Mouse (Mus musculus) stomach, embryonic 15.5 days (tissue): ENCODE measurements at regions not wholly inside any gene's neighbourhood (a gene's known extent, or its start where the extent isn't known, plus 50 kb on each side); places are given as distances from the start of the nearest gene placed in this dataset.

Experiments used
- ATAC-seq: fragments of 200-750 bp; cut with Nextera tagmentation; 2 replicates; pipeline ENCODE4 v1.8.0; 2017; ENCODE audit warnings: low read depth, moderate number of reproducible peaks, moderate TSS enrichment; ENCODE audit not compliant: insufficient read depth, low FRiP score
- H3K27ac ChIP-seq: fragments of 300-500 bp; sonication (generic); 2 replicates; pipeline ENCODE4 v1.5.1; 2015; ENCODE audit warnings: mild to moderate bottlenecking, inconsistent platforms
- H3K27me3 ChIP-seq: fragments of 300-500 bp; sonication (generic); replicated peaks from 2 replicates; pipeline ENCODE4 v1.6.1; 2015; ENCODE audit warnings: inconsistent platforms
- H3K36me3 ChIP-seq: fragments of 300-500 bp; sonication (generic); 2 replicates; pipeline ENCODE4 v1.6.1; 2015; ENCODE audit warnings: inconsistent platforms
- H3K4me1 ChIP-seq: fragments of 300-500 bp; sonication (generic); 2 replicates; pipeline ENCODE4 v1.6.1; 2015; ENCODE audit warnings: inconsistent platforms
- H3K4me2 ChIP-seq: fragments of 300-500 bp; sonication (generic); 2 replicates; pipeline ENCODE4 v1.6.1; 2015; ENCODE audit warnings: mild to moderate bottlenecking, inconsistent platforms
- H3K4me3 ChIP-seq: fragments of 300-500 bp; sonication (generic); replicated peaks from 2 replicates; pipeline ENCODE4 v1.5.1; 2015; ENCODE audit warnings: inconsistent platforms
- H3K9ac ChIP-seq: fragments of 300-500 bp; sonication (generic); 2 replicates; pipeline ENCODE4 v1.6.1; 2015; ENCODE audit warnings: inconsistent platforms
- H3K9me3 ChIP-seq: fragments of 300-500 bp; sonication (generic); 2 replicates; pipeline ENCODE4 v1.6.1; 2016; ENCODE audit warnings: inconsistent platforms
- WGBS: fragments of 180-500 bp; shearing (Covaris S2); methylation state at CpG from one replicate; pipeline ENCODE4 v1.1.7; 2015; 5-methylcytosine and 5-hydroxymethylcytosine counted together

DNA sequence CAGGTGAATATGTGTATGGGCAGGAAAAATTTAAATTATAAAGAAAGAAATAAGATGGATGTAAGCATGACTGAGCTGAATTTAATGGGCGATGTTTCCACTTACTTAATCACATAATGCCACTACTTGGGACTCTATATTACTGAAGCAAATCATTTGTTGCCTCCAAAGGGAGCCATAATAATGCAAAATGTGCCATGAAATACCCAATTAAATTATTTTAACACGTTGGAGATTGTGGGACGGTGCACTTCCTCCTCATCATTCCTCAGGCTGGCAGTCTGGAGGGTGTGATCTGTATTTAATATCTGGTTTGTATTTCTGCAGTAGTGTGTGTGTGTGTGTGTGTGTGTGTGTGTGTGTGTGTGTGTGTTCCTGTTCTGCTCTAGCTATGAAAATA lies 188.2 kb downstream of the Ppp4r2 start:
- Histone ChIP-seq H3K36me3 (no peaks in the 10 kb centered on the region), H3K4me3 (no peak overlapping the region), H3K4me1 (no peaks in the 10 kb centered on the region), H3K9ac (no peak overlapping the region), H3K9me3 (no peaks in the 10 kb centered on the region), H3K4me2 (no peak overlapping the region), H3K27ac (no peak overlapping the region), H3K27me3 (no peaks in the 10 kb centered on the region)
- ATAC-seq: no peak
- whole genome bisulfite sequencing: 68% methylated on average over 3 of the region's 3 CpGs

DNA sequence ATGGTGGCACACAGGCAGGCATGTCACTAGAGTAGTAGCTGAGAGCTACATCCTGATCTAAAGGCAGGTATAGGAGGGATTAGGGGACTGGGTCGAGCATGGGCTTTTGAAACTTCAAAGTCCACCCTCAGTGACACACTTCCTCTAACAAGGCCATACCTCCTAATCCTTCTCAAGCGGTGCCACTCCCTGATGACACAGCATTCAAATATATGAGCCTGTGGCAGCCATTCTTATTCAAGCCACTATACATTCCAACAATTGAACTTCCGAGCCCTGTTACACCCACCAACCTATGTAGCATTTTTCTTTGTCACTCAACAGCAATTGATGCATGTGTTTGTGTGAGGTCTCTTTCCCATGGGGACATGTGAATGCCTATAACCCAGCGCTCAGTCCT lies 192.4 kb downstream of the Ppp4r2 start:
- WGBS: 86% methylated on average over 4 of the region's 4 CpGs
- no peak for ATAC-seq

DNA sequence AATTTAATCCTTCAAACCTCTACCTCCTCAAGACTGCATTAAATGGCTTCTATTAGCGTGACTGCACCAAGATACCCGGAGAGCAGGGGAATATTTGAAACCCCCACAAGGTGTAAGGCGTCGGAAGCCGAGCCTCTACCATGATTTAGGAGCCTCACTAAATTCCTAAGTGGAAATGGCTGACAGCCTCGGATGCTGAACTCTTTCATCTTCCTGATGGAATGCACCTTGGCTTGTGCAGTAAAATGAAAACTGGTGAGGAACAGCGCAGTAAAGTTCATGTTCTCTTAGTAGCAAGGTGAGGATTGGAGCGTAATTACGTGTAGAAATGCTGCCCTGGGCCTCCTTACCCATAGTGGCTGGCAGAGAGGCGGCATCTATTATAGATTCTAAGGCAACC lies 194.0 kb downstream of the Ppp4r2 start:
- Histone ChIP-seq H3K36me3 (no peaks in the 10 kb centered on the region), H3K27me3 (no peaks in the 10 kb centered on the region), H3K4me3 (no peak overlapping the region), H3K9ac (no peak overlapping the region), H3K4me1 (no peaks in the 10 kb centered on the region), H3K9me3 (no peaks in the 10 kb centered on the region), H3K4me2 (no peak overlapping the region), H3K27ac (no peak overlapping the region)
- ATAC-seq: no peak
- WGBS: 62% methylated on average over 10 of the region's 10 CpGs

More for the DNA sequence above, 192.4 kb downstream of the Ppp4r2 start:
- H3K9me3 ChIP-seq: no peaks in the 10 kb centered on the region
- no peaks in the 10 kb centered on the region for H3K36me3 ChIP-seq
- no peak overlapping the region for H3K9ac ChIP-seq
- no peaks in the 10 kb centered on the region for H3K4me1 ChIP-seq
- no peak overlapping the region for H3K27ac ChIP-seq
- H3K27me3 ChIP-seq: no peaks in the 10 kb centered on the region
- H3K4me3 ChIP-seq: no peak overlapping the region
- no peak overlapping the region for H3K4me2 ChIP-seq

DNA sequence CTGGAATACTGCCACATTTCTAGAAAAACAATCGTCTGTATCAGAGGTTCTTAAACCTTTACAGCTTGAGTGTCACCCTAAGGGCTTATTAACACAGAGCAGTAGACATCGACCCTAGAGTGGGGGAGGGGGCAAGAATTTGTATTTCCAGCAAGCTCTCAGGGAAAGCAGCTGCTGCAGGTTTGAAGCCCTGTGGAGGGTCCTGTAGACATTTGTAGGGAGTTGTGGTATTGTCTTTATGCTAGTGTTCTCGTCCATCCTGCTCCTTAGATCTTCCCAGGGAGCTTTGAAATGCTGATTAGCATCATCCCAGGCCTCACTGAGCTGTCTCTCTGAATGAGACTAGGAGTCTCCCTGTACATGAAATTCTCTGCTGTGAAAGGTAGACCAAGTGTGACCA lies 196.0 kb downstream of the Ppp4r2 start:
- Histone ChIP-seq H3K27me3 (no peaks in the 10 kb centered on the region), H3K4me2 (no peak overlapping the region), H3K36me3 (no peaks in the 10 kb centered on the region), H3K4me3 (no peak overlapping the region), H3K27ac (no peak overlapping the region), H3K9ac (no peak overlapping the region), H3K4me1 (no peaks in the 10 kb centered on the region), H3K9me3 (no peaks in the 10 kb centered on the region)
- 41% methylated on average over 3 of the region's 3 CpGs for WGBS
- ATAC-seq: no peak

DNA sequence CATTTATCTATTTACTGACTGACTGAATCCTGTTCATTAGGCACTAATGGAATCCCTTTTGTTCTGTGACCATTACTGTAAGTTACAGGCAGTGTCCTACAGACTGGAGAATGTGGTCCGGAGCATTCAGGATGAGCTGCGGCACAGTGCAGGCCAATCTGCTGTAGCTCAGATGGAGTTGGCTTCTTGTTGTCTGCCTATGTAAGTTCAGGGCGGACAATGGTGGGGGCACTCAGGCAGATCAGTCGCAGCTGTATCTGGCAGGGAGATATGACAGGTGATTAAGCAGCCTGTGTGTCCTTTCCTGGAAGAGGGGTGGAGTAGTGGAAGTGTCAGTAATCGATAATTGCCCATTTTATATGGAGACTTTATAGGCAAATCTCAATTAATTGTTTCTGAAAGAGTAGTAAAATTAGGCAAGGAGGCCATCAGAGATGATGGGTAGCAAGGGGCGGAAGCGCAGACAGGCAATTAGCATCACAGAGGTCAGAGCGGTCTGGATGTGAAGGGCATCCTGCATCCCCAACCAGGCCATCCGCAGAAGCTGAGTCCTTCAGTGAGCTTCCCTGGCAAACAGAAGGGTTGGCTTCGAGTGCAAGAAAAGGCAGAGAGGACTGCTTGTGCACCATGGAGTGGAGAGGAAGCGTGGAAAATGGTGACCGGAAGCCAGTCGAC lies 197.2 kb downstream of the Ppp4r2 start:
- Histone ChIP-seq H3K4me2 (no peak overlapping the region), H3K36me3 (no peaks in the 10 kb centered on the region), H3K4me1 (no peaks in the 10 kb centered on the region), H3K27ac (no peak overlapping the region), H3K27me3 (no peaks in the 10 kb centered on the region), H3K9me3 (no peaks in the 10 kb centered on the region), H3K9ac (no peak overlapping the region), H3K4me3 (no peak overlapping the region)
- ATAC-seq: no peak
- 85% methylated on average over 13 of the region's 13 CpGs for WGBS

DNA sequence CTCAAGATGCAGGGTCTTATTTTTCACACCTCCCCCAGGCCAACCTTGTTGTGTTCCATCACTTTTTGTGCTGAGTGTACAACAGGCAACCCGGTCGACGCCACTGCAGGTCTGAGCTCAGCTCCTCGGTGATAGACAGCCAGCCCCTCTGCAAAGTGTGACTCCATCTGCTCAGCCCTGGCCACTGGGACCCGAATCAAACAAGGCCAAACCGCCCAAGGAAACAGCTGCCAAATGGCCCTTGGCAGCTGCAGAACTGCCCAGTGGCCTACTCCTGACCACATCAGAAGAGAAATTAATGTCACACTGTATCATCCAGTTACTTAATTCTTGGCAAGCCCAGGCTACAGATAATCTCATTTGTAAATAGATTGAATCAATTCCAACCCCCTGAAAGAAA lies 213.3 kb downstream of the Ppp4r2 start:
- Histone ChIP-seq H3K27ac (no peak overlapping the region), H3K4me1 (no peaks in the 10 kb centered on the region), H3K9me3 (no peaks in the 10 kb centered on the region), H3K4me3 (no peak overlapping the region), H3K36me3 (no peaks in the 10 kb centered on the region), H3K27me3 (no peaks in the 10 kb centered on the region), H3K4me2 (no peak overlapping the region), H3K9ac (no peak overlapping the region)
- WGBS: 47% methylated on average over 6 of the region's 6 CpGs
- peak; percentile 35; the same call in 1 of the 2 replicates for ATAC-seq

DNA sequence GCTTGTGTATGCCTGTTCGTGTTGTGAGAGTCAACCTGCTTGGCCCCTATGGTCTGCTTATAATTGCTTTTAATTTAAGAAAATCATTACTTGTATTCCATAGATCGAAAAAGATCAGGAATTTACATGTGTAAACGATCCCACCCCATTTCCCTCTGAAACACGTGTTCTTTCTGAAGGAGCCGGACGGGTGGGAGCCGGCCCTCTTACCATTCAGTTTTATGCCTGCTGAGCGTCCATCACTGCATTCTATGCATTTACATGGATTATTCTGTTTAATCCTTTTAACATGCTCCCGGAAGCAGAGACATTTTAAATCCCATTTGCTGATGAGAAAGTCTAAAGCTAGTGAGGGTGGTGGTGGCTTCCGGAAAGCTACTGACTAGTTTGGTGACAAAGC lies 213.8 kb downstream of the Ppp4r2 start:
- no peak for ATAC-seq
- no peaks in the 10 kb centered on the region for H3K36me3 ChIP-seq
- H3K9me3 ChIP-seq: no peaks in the 10 kb centered on the region
- no peak overlapping the region for H3K27ac ChIP-seq
- 66% methylated on average over 10 of the region's 10 CpGs for WGBS
- no peak overlapping the region for H3K4me3 ChIP-seq
- H3K4me1 ChIP-seq: no peaks in the 10 kb centered on the region
- no peak overlapping the region for H3K4me2 ChIP-seq
- no peak overlapping the region for H3K9ac ChIP-seq
- no peaks in the 10 kb centered on the region for H3K27me3 ChIP-seq

DNA sequence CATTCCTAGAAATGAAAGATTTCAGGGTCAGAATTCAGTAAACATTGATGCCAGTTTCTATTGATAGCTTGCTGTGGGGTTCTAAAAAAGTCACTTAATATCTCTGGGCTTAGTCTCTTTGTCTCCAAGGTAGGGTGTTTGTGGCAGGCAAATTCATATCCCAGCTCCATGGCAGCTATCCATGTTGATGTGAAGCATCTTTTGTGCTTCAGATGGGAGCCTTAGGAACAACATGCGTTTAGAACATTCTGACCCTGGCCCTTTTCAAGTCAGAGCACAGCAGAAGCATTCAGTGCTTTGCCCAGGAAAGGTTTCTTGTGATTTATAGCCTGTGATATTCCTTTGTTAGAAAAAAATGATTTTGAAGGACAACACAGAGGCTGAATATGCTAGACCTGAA lies 215.0 kb downstream of the Ppp4r2 start:
- ATAC-seq: no peak
- H3K36me3 ChIP-seq: no peaks in the 10 kb centered on the region
- no peak overlapping the region for H3K4me3 ChIP-seq
- WGBS: 82% methylated on average over 1 of the region's 1 CpGs
- H3K27ac ChIP-seq: no peak overlapping the region
- no peaks in the 10 kb centered on the region for H3K4me1 ChIP-seq
- no peak overlapping the region for H3K4me2 ChIP-seq
- no peaks in the 10 kb centered on the region for H3K27me3 ChIP-seq
- H3K9me3 ChIP-seq: no peaks in the 10 kb centered on the region
- no peak overlapping the region for H3K9ac ChIP-seq

DNA sequence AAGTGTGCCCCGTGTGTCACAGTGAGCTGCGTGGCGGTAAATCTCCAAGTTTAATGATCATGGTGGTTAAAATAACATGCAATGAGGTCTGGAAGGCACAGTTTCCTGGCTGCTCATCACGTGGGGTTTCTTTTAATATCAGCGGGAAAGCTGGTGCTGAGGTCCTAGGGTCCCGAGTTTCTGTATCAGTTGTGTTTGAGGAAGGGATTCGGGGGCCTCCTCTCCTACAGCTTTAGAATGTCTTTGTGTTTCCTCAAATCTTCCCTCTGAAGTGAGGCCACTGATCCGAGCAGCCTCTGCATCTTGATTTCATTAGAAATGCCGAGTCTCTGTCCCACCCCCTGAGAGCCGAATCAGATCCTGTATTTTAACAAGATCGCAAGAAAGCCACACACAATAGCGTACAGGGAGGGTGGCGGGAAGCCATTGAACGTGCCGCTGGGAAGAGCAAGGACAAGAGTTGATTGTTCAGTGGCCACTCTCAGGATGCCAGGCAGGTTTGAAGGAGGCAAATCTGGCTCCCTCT lies 215.5 kb downstream of the Ppp4r2 start:
- no peak overlapping the region for H3K4me2 ChIP-seq
- no peaks in the 10 kb centered on the region for H3K36me3 ChIP-seq
- 79% methylated on average over 15 of the region's 15 CpGs for WGBS
- H3K27me3 ChIP-seq: no peaks in the 10 kb centered on the region
- H3K27ac ChIP-seq: no peak overlapping the region
- no peak for ATAC-seq
- H3K9me3 ChIP-seq: no peaks in the 10 kb centered on the region
- H3K9ac ChIP-seq: no peak overlapping the region
- H3K4me3 ChIP-seq: no peak overlapping the region
- H3K4me1 ChIP-seq: no peaks in the 10 kb centered on the region

DNA sequence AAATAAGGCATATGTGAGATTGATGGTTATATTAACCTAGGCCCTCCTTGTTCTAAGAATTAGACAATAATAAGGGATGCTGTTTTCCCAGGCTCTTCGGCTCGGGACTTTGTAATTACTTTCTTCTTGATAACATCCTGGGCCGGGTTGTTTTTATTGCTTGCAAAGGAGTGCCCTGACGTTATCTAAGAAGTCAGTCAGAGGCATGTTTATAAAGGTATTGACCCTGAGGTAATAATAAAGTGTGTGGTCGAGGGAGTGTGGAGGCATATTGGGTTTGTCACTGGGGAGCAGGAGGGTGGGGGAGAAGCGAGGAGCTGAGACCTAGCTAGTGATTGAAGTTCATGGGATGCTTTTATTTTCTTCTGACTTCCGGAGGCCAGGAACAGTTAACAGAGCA lies 221.5 kb downstream of the Ppp4r2 start:
- H3K9me3 ChIP-seq: no peaks in the 10 kb centered on the region
- H3K9ac ChIP-seq: no peak overlapping the region
- H3K27me3 ChIP-seq: no peaks in the 10 kb centered on the region
- no peak overlapping the region for H3K4me3 ChIP-seq
- no peak for ATAC-seq
- H3K27ac ChIP-seq: no peak overlapping the region
- H3K36me3 ChIP-seq: no peaks in the 10 kb centered on the region
- no peaks in the 10 kb centered on the region for H3K4me1 ChIP-seq
- H3K4me2 ChIP-seq: no peak overlapping the region
- WGBS: 27% methylated on average over 7 of the region's 7 CpGs

DNA sequence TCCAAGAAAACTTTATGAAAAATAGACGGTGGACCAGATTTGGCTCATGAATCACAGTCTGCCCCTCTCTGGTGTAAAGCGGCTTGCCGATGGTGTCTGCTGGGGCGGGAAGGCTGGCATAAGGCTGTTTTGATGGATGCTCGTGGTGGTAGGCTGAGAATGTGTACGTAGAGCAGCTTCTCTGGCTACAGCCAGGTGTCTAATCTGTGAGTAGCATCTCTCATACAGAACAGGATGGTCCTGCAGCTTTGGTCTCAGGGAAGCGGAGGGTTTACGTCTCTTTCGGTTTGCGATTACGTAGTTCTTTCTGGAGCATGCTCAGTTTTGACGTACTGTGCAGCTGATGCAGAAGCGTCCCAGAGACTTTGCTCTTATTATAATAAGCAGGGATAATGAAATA lies 222.9 kb downstream of the Ppp4r2 start:
- H3K36me3 ChIP-seq: no peaks in the 10 kb centered on the region

DNA sequence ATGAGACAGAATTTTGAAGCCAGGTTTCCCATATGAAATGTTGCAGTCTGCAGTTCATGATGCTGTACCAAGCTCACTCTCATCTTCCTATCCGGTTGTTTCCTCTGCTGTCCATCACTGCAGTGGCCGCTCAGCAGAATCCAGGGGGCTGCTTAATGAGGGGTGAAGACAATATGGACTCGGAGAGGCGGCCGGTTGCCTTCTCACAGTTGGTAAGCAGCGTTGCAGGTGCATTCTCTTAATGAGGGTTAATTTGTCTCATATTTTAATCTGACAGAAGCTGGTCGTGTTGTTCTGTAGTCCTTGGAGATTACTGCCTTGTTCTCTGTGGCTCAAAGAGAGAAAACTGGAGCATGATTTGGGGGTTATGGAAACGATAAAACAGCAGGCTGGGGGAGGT lies 225.6 kb downstream of the Ppp4r2 start:
- Histone ChIP-seq H3K4me3 (no peak overlapping the region), H3K4me2 (no peak overlapping the region), H3K9ac (no peak overlapping the region), H3K9me3 (no peaks in the 10 kb centered on the region), H3K4me1 (no peaks in the 10 kb centered on the region), H3K27ac (no peak overlapping the region), H3K36me3 (no peaks in the 10 kb centered on the region), H3K27me3 (no peaks in the 10 kb centered on the region)
- ATAC-seq: no peak
- WGBS: 83% methylated on average over 8 of the region's 8 CpGs

More for the DNA sequence above, 222.9 kb downstream of the Ppp4r2 start:
- Histone ChIP-seq H3K9ac (no peak overlapping the region), H3K4me2 (no peak overlapping the region), H3K4me1 (no peaks in the 10 kb centered on the region), H3K27me3 (no peaks in the 10 kb centered on the region), H3K27ac (no peak overlapping the region), H3K4me3 (no peak overlapping the region), H3K9me3 (no peaks in the 10 kb centered on the region)
- ATAC-seq: no peak
- WGBS: 85% methylated on average over 13 of the region's 13 CpGs

DNA sequence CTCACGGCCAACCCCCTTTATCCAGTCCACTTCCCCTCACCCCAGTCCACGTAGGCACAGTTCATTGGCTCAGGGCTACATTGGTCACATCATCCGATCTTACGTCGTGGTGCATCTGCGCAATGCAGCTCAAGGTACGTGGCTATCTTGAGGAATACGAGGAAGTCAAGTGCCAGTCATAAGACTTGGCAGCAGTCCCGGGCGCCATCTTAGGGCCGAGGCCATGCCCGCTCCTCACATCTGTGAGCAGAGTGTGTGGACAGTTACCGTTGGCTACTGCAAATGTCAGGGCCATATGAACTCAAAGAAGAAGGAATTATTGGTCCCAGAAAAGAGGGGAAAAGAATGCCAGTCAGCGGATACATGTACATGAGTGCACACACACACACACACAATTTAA lies 228.8 kb downstream of the Ppp4r2 start:
- Histone ChIP-seq H3K4me3 (no peak overlapping the region), H3K27ac (no peak overlapping the region), H3K4me2 (no peak overlapping the region), H3K4me1 (no peaks in the 10 kb centered on the region), H3K27me3 (no peaks in the 10 kb centered on the region), H3K9ac (no peak overlapping the region), H3K36me3 (no peaks in the 10 kb centered on the region), H3K9me3 (no peaks in the 10 kb centered on the region)
- ATAC-seq: no peak
- 93% methylated on average over 14 of the region's 14 CpGs for WGBS
